Mouse (Mus musculus): Measurements from ENCODE around the gene Eps15l1.

DNA sequence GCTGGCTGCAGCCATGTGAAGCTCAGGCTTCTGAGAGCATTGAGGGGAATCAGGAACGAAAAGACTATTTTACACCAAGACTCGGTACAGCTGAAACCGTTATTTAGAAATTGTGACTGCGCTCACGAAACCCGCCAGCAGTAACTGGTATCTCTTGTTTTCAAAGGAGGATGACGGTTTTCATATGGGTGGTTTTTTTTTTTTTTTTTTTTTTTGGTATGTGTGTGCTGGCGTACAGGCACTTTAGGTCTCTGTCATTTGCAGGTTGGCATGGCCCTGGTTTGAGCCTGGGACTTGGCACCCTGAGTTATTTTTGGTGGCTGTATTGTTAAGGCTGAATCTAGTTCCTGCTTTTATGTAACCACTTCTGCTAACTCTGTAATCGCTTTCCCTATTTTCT, 71.4 kb downstream of the Eps15l1 start:
- no peak for TF ChIP-seq EP300 (IDR thresholded peaks at IDR 0.05; ENCODE audit: low read depth)
- no peak for TF ChIP-seq CTCF (IDR thresholded peaks at IDR 0.05; ENCODE audit: low read depth)

Measured in liver, embryonic 14.5 days (tissue).